Mouse (Mus musculus) lung, adult 2 months (tissue): Measurements from ENCODE around the gene Gtf2ird1.

Experiments
- CTCF ChIP-seq: fragments of 200-500 bp; IDR thresholded peaks from 2 replicates; pipeline ENCODE4 v1.5.1; 2011; ENCODE audit warnings: mild to moderate bottlenecking, low read length, control low read depth; ENCODE audit not compliant: insufficient read depth
- POLR2A ChIP-seq: fragments of 200-500 bp; IDR thresholded peaks from 2 replicates; pipeline ENCODE4 v1.6.1; 2011; ENCODE audit warnings: low read depth, mild to moderate bottlenecking, control low read depth, low read length, borderline replicate concordance; ENCODE audit errors: extremely low read depth

GRCm38 (mm10) chr5:134372926-134373658 is 83.4 kb downstream of the Gtf2ird1 start:
- TF ChIP-seq CTCF (0 out of 2 replicates have a peak, but pooled peaks have one; percentile 6), POLR2A (no peak)
